Mouse (Mus musculus) liver, embryonic 13.5 days (tissue): ENCODE measurements at regions not wholly inside any gene's neighbourhood (a gene's known extent, or its start where the extent isn't known, plus 50 kb on each side); places are given as distances from the start of the nearest gene placed in this dataset.

Source experiments
- ATAC-seq: fragments of 200-750 bp; cut with Nextera tagmentation; 2 replicates; pipeline ENCODE4 v1.8.0; 2017; ENCODE audit warnings: low read depth, mild to moderate bottlenecking, moderate number of reproducible peaks, moderate library complexity
- DNase-seq: peaks from one replicate; pipeline ENCODE4 v3.0.0; 2022
- H3K27ac ChIP-seq: fragments of 300-500 bp; sonication (generic); 2 replicates; pipeline ENCODE4 v1.5.1; 2015; ENCODE audit warnings: moderate library complexity, mild to moderate bottlenecking, inconsistent platforms
- H3K27me3 ChIP-seq: fragments of 300-500 bp; sonication (generic); 2 replicates; pipeline ENCODE4 v1.6.1; 2015; ENCODE audit warnings: mild to moderate bottlenecking, inconsistent platforms
- H3K36me3 ChIP-seq: fragments of 300-500 bp; sonication (generic); 2 replicates; pipeline ENCODE4 v1.6.1; 2015; ENCODE audit warnings: mild to moderate bottlenecking, inconsistent platforms
- H3K4me1 ChIP-seq: fragments of 300-500 bp; sonication (generic); replicated peaks from 2 replicates; pipeline ENCODE4 v1.6.1; 2015; ENCODE audit warnings: inconsistent platforms
- H3K4me2 ChIP-seq: fragments of 300-500 bp; sonication (generic); 2 replicates; pipeline ENCODE4 v1.6.1; 2015; ENCODE audit warnings: inconsistent platforms, mild to moderate bottlenecking, moderate library complexity
- H3K4me3 ChIP-seq: fragments of 300-500 bp; sonication (generic); replicated peaks from 2 replicates; pipeline ENCODE4 v1.5.1; 2015; ENCODE audit warnings: mild to moderate bottlenecking, inconsistent platforms
- H3K9ac ChIP-seq: fragments of 300-500 bp; sonication (generic); 2 replicates; pipeline ENCODE4 v1.6.1; 2015; ENCODE audit warnings: mild to moderate bottlenecking, inconsistent platforms
- H3K9me3 ChIP-seq: fragments of 300-500 bp; sonication (generic); replicated peaks from 2 replicates; pipeline ENCODE4 v1.6.1; 2016; ENCODE audit warnings: inconsistent platforms
- WGBS: fragments of 180-500 bp; shearing (Covaris S2); methylation state at CpG from one replicate; pipeline ENCODE4 v1.1.7; 2015; ENCODE audit not compliant: insufficient replicate concordance; 5-methylcytosine and 5-hydroxymethylcytosine counted together

DNA sequence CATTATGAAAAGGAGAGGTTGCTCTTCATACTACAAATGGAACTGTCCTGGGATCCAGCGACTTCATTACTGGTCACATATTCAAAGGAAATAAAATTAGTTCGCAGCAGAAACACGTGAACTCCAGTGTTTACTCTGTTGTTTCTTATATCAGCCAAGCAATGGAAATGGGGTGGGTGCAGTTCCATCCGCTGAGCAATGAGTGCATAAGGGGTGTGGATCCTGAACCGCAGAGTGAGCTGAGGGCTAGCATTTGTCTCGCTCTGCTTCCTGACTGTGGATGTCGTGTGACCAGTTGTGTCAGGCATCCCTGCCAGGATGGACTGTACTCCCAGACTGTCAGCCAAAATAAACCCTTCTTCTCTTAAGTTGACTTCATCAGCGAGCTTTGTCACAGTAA lies 80.0 kb upstream of the Smad1 start:
- ATAC-seq (no peak), DNase-seq (no peak)
- no peak overlapping the region for H3K4me3 ChIP-seq
- 73% methylated on average over 8 of the region's 8 CpGs for WGBS
- H3K27me3 ChIP-seq = no peaks in the 10 kb centered on the region
- no peaks in the 10 kb centered on the region for H3K36me3 ChIP-seq
- no peaks in the 10 kb centered on the region for H3K4me1 ChIP-seq
- H3K9ac ChIP-seq = no peak overlapping the region
- no peak overlapping the region for H3K27ac ChIP-seq
- H3K4me2 ChIP-seq = no peak overlapping the region
- no peaks in the 10 kb centered on the region for H3K9me3 ChIP-seq

DNA sequence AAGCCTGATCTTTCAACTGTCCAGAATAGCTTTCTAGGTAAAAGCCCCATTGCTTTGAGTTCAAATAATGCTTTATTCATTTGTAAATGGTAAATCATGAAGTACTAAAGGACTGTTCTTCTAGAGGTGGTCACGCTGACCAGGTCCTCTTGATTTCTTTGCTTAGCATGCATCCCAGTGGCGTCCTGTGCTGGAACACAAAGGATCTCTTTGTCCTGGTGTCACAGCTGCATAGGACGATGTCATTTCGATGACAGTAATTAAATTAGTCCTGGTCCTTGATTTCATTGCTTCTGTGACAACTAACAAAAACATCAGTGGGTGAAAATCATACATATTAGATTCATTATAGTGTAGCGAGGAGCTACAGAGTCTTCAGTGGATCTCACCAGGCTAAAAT lies 76.7 kb upstream of the Smad1 start:
- 60% methylated on average over 5 of the region's 5 CpGs for WGBS
- H3K9ac ChIP-seq = no peak overlapping the region
- DNase-seq (no peak), ATAC-seq (no peak)
- H3K9me3 ChIP-seq = no peaks in the 10 kb centered on the region
- no peak overlapping the region for H3K27ac ChIP-seq
- H3K4me2 ChIP-seq = no peak overlapping the region
- H3K36me3 ChIP-seq = no peaks in the 10 kb centered on the region
- H3K4me1 ChIP-seq = no peaks in the 10 kb centered on the region
- no peaks in the 10 kb centered on the region for H3K27me3 ChIP-seq
- H3K4me3 ChIP-seq = no peak overlapping the region

- no peak overlapping the region for H3K4me2 ChIP-seq
- H3K4me1 ChIP-seq = no peaks in the 10 kb centered on the region
- no peaks in the 10 kb centered on the region for H3K36me3 ChIP-seq
- no peak overlapping the region for H3K9ac ChIP-seq
- WGBS = 63% methylated on average over 8 of the region's 8 CpGs
- no peak overlapping the region for H3K4me3 ChIP-seq
- H3K27ac ChIP-seq = no peak overlapping the region
- DNase-seq (no peak), ATAC-seq (no peak)
- H3K27me3 ChIP-seq = no peaks in the 10 kb centered on the region
- no peaks in the 10 kb centered on the region for H3K9me3 ChIP-seq
Observed at GRCm38 (mm10) chr8:79474679-79475078, 75.4 kb upstream of the Smad1 start.

DNA sequence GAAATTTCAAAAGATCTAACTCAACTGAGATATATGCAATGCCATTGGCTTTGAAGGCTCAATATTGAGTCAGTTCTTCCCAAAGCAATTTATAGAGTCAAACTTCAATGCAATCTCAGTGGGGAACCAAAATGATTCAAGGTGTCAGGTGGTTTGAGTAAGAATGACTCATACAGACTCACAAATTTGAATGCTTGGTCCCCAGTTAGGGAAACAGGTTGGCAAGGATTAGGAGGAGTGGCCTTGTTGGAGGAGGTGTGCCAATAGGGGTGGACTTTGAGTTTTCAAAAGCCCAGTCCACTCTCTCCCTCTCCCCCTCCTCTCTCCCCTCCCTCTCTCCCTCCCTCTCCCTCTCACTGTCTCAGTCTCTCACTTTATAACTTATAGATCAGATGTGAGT lies 52.8 kb upstream of the Smad1 start:
- no peak overlapping the region for H3K4me2 ChIP-seq
- no peaks in the 10 kb centered on the region for H3K27me3 ChIP-seq
- no peak for ATAC-seq
- H3K36me3 ChIP-seq = no peaks in the 10 kb centered on the region
- H3K9me3 ChIP-seq = no peaks in the 10 kb centered on the region
- H3K27ac ChIP-seq = no peak overlapping the region
- no peak overlapping the region for H3K9ac ChIP-seq
- H3K4me1 ChIP-seq = no peaks in the 10 kb centered on the region
- H3K4me3 ChIP-seq = no peak overlapping the region
- DNase-seq = no peak

- WGBS = 67% methylated on average over 3 of the region's 3 CpGs
- Histone ChIP-seq H3K4me2 (no peak overlapping the region), H3K9ac (no peak overlapping the region), H3K27ac (no peak overlapping the region), H3K9me3 (no peaks in the 10 kb centered on the region), H3K4me3 (no peak overlapping the region), H3K27me3 (no peaks in the 10 kb centered on the region), H3K4me1 (no peaks in the 10 kb centered on the region), H3K36me3 (no peaks in the 10 kb centered on the region)
- ATAC-seq = no peak
- DNase-seq = no peak
Observed at GRCm38 (mm10) chr8:79449453-79449852, 50.1 kb upstream of the Smad1 start.
